Mouse (Mus musculus) fibroblast of lung, adult 2 months (primary cell): ENCODE data around the gene Olfr361.
"Not testable (repeated sequence)": the region's sequence is repeated elsewhere in the genome, so short reads cannot be mapped to it uniquely, and the experiment has no call there.

ENCODE experiments used
- DNase-seq: peaks from one replicate; pipeline ENCODE4 v3.0.0-alpha.2; 2011; ENCODE audit warnings: low read depth

Olfr361 gene

GRCm38 (mm10) chr2:37089190-37089589, at the start of gene Olfr361:
TSS of gene Olfr361 (minus strand) at chr2:37089290.
- DNase-seq = not testable (repeated sequence)

GRCm38 (mm10) chr2:37117810-37118209, 28.7 kb upstream of the Olfr361 start, which contains the start of gene Olfr362:
TSS of gene Olfr362 (minus strand) at chr2:37117910.
- no peak for DNase-seq

- no peak for DNase-seq
Measured at GRCm38 (mm10) chr2:37065446-37065845, 23.6 kb downstream of the Olfr361 start, which contains the start of gene Olfr360. TSS of gene Olfr360 (plus strand) at chr2:37065746.
